Mouse (Mus musculus) hindbrain, embryonic 10.5 days (tissue): ENCODE measurements around the gene Mkrn2os. TPM values are rescaled to one million over a fixed set of nuclear protein-coding genes. Genes with fewer than 3 reads are reported as not detected.

Experiments
- DNase-seq: peaks from one replicate; pipeline ENCODE4 v3.0.0-alpha.2; 2017; ENCODE audit warnings: low spot score
- H3K27ac ChIP-seq: fragments of 300-500 bp; sonication (generic); 2 replicates; pipeline ENCODE4 v1.5.1; 2016; ENCODE audit warnings: mild to moderate bottlenecking, moderate library complexity
- H3K27me3 ChIP-seq: fragments of 300-500 bp; sonication (generic); 2 replicates; pipeline ENCODE4 v1.6.1; 2016; ENCODE audit warnings: mild to moderate bottlenecking; ENCODE audit not compliant: poor library complexity, insufficient read depth, severe bottlenecking
- H3K36me3 ChIP-seq: fragments of 300-500 bp; sonication (generic); 2 replicates; pipeline ENCODE4 v1.6.1; 2016; ENCODE audit warnings: mild to moderate bottlenecking, moderate library complexity
- H3K4me1 ChIP-seq: fragments of 300-500 bp; sonication (generic); replicated peaks from 2 replicates; pipeline ENCODE4 v1.6.1; 2016; ENCODE audit warnings: mild to moderate bottlenecking
- H3K4me3 ChIP-seq: fragments of 300-500 bp; sonication (generic); 2 replicates; pipeline ENCODE4 v1.5.1; 2016; ENCODE audit warnings: mild to moderate bottlenecking, moderate library complexity
- H3K9me3 ChIP-seq: fragments of 300-500 bp; sonication (generic); 2 replicates; pipeline ENCODE4 v1.6.1; 2016; ENCODE audit warnings: mild to moderate bottlenecking, moderate library complexity
- WGBS: fragments of 180-500 bp; shearing (Covaris S2); methylation state at CpG from one replicate; pipeline ENCODE4 v1.1.7; 2016; 5-methylcytosine and 5-hydroxymethylcytosine counted together
- polyA plus RNA-seq: library from polyadenylated mRNA; unstranded; fragments of >200 nt; fragmentation: Nextera tagmentation; extraction: Ambion mirVana; gene quantifications from 2 replicates; pipeline ENCODE4 v1.2.1, GENCODE M21; 2016

Gene Mkrn2os
- polyA plus RNA-seq, 1 experiment from 2014 or later, result 0.13 TPM

GRCm38 (mm10) chr6:115534617-115535016 is 57.8 kb downstream of the Mkrn2os start:
- Histone ChIP-seq H3K36me3 (no peaks in the 10 kb centered on the region), H3K4me3 (no peak overlapping the region), H3K27ac (no peak overlapping the region), H3K4me1 (peaks cover 6% of the 10 kb centered on the region; the same call in 1 of the 2 replicates), H3K9me3 (no peaks in the 10 kb centered on the region), H3K27me3 (no peaks in the 10 kb centered on the region)
- no peak for DNase-seq
- 86% methylated on average over 7 of the region's 7 CpGs for WGBS

Other genes with a start within 250 kb of the Mkrn2os start
- 0.20 TPM in 1 of 2 replicates, not detected in the other for gene Pparg, start 231.6 kb downstream of the Mkrn2os start, polyA plus RNA-seq
- gene Tsen2, start 47.9 kb downstream of the Mkrn2os start, polyA plus RNA-seq, result 32.7 and 34.6 TPM in 2 replicates
- 25.0 and 28.5 TPM in 2 replicates for gene Mkrn2, start 9.3 kb upstream of the Mkrn2os start, polyA plus RNA-seq
- 116 and 135 TPM in 2 replicates for gene Raf1, start 84.1 kb upstream of the Mkrn2os start, polyA plus RNA-seq
- 2.2 and 3.2 TPM in 2 replicates for gene Tmem40, start 169.8 kb upstream of the Mkrn2os start, polyA plus RNA-seq
- gene Cand2, start 182.0 kb upstream of the Mkrn2os start, polyA plus RNA-seq, result 51.1 and 53.9 TPM in 2 replicates
- gene Rpl32, start 216.2 kb upstream of the Mkrn2os start, polyA plus RNA-seq, result 1,744 and 1,823 TPM in 2 replicates
- gene Efcab12, start 245.8 kb upstream of the Mkrn2os start, polyA plus RNA-seq, result 1.6 and 2.3 TPM in 2 replicates